Mouse (Mus musculus) embryonic stem cell, embryonic (primary cell): ENCODE measurements around the gene Inhba.

Experiments
- CTCF ChIA-PET, 4 experiments: fragments of 300-600 bp in 2 of 4; fragments of 350-600 bp in 2 of 4; sonication (Branson Sonifier 250); formaldehyde crosslinking; loops; one replicate each; lab custom pipeline; 2022; ENCODE audit warnings: inconsistent platforms in 2 of 4; lab: Charles Lee
- POLR2A ChIA-PET, 4 experiments: fragments of 300-600 bp in 2 of 4; fragments of 350-600 bp in 2 of 4; sonication (Branson Sonifier 250); formaldehyde crosslinking; loops; one replicate each; lab custom pipeline; 2022; ENCODE audit warnings: antibody characterized with exemption in 4 of 4, inconsistent platforms in 1 of 4; lab: Charles Lee

Gene Inhba

GRCm38 (mm10) chr13:16020659-16021058 is 9.0 kb downstream of the Inhba start:
- POLR2A ChIA-PET = interaction anchor here in 2 of 4 experiments (0.7 to 1.1 kb wide), 2 partner anchors 9 to 19 kb away, joined by 3 read pairs; partner anchors contain the start of gene Inhba (in 1 of the 2)
- CTCF ChIA-PET = interaction anchor here (0.6 to 1.5 kb wide), 14 partner anchors 9 to 1177 kb away, joined by 3 to 18 read pairs (median 4); partner anchors contain the start of gene Inhba (in 4 of the 4)

DNA sequence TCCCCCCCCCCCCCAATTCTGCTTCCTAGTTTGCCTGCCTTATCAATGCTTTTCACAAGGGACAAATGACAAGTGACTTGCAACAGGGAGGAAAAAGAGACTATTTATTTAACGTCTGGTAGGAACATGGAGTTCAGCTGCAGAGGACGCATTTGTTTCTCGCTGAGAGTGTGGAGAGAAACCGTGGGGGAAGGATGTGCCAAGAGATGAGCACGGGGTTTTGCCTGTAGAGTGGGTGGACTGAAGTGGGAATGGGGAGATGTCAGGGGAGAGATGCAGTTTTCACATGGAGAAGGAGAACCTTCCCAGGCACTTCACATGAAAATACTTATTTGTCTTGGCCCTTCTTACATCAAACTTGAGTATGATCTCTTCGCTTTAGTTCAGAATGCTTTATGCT is 9.5 kb downstream of the Inhba start:
- ChIA-PET CTCF (interaction anchor here (0.6 to 1.5 kb wide), 13 partner anchors 8 to 1177 kb away, joined by 3 to 18 read pairs (median 5); partner anchors contain the start of gene Inhba (in 4 of the 4)), POLR2A (interaction anchor here in 1 of 4 experiments (0.7 kb wide), 1 partner anchor 19 kb away, joined by 3 read pairs; no protein-coding TSS in a partner anchor)

GRCm38 (mm10) chr13:16021849-16022248 is 10.2 kb downstream of the Inhba start:
- POLR2A ChIA-PET = no interaction called here
- CTCF ChIA-PET = interaction anchor here in 1 of 4 experiments (0.6 kb wide), 1 partner anchor 1558 kb away, joined by 3 read pairs; no protein-coding TSS in a partner anchor

- POLR2A ChIA-PET = no interaction called here
- CTCF ChIA-PET = interaction anchor here in 2 of 4 experiments (0.6 kb wide), 2 partner anchors 24 to 1558 kb away, joined by 3 to 7 read pairs; no protein-coding TSS in a partner anchor
Observed at GRCm38 (mm10) chr13:16022536-16022935, 10.9 kb downstream of the Inhba start.

- POLR2A ChIA-PET = no interaction called here
- CTCF ChIA-PET = interaction anchor here in 3 of 4 experiments (0.6 to 1.1 kb wide), 4 partner anchors 11 to 251 kb away, joined by 3 to 7 read pairs (median 5); no protein-coding TSS in a partner anchor
Observed at GRCm38 (mm10) chr13:16023070-16024039, 11.7 kb downstream of the Inhba start.

DNA sequence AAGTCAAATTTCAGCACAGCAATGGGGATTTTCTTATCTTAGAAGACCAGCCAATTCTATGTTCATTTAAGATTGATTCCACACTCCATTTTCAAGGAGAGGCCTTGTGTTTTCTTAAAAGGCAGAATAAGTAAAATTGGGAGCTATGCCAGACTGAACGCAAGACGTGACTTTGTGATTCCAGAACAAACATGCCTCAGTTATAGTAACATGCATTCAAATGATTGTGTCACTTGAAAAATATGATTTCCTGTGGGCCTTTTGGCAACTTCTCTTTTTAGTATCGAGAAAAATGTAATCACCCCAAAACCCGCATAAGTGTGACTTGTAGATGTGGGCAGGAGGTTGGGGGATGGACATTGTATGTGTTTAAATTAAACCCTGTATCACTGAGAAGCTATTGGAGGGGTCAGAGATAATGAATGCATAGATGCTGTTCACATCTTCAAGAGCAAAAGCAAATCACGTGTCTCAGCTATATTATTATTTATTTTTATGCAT is 19.0 kb downstream of the Inhba start:
- POLR2A ChIA-PET = no interaction called here
- CTCF ChIA-PET = no interaction called here

DNA sequence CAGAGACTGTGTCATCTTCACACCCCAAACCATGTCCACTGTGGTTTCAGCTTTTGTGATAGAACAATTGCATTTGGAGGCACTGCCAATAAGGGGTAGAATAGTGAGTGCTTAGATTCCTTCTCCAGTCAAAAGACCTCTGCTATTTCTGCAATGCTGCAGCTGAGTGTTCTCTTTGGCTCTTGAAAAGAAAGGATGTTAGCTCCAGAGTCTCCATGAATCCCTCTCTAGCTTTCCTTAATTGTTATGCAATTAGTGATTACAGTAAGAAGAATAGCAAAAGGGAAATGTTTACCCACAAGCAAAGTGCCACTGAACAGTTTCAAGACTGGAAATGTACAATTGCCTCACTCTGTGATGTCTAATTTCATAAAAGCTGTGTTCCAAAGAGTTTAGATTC is 20.8 kb downstream of the Inhba start:
- CTCF ChIA-PET = interaction anchor here in 1 of 4 experiments (1.4 kb wide), 1 partner anchor 12 kb away, joined by 4 read pairs; no protein-coding TSS in a partner anchor
- POLR2A ChIA-PET = no interaction called here

DNA sequence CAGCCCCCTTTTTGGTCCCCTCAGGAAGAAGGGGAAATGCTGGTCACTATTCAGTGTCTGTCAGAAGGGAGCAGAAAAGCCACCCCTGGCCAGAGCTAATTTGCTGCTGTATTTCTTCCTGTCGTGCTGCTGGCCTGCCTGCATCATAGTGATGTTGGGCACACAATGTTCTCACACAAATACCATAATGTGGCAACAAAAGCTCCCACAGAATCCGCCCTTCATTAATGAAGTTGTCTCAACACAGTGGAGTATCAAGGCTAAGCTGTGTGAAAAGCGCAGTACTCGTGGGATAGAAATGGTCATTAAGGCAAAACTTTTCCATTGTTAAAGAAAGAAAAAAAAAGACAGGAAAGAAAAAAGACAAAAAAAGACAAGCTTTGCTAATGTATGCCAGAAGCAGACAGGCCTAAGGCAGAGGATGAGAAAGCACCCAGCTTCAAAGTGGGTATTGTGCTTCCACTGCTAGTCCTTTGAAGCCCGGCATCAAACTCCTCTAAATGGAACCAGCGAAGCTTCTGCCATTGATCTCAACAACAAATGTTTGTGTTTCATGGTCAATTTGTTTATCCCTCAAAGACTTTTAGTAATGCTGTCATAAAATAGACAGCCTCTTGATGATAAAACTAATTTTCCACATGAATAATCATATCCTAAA is 21.4 kb downstream of the Inhba start:
- POLR2A ChIA-PET = no interaction called here

GRCm38 (mm10) chr13:16069079-16069478 is 57.4 kb downstream of the Inhba start:
- ChIA-PET POLR2A (no interaction called here), CTCF (no interaction called here)

More for the DNA sequence above, 21.4 kb downstream of the Inhba start:
- CTCF ChIA-PET = interaction anchor here in 1 of 4 experiments (1.4 kb wide), 1 partner anchor 13 kb away, joined by 4 read pairs; no protein-coding TSS in a partner anchor

DNA sequence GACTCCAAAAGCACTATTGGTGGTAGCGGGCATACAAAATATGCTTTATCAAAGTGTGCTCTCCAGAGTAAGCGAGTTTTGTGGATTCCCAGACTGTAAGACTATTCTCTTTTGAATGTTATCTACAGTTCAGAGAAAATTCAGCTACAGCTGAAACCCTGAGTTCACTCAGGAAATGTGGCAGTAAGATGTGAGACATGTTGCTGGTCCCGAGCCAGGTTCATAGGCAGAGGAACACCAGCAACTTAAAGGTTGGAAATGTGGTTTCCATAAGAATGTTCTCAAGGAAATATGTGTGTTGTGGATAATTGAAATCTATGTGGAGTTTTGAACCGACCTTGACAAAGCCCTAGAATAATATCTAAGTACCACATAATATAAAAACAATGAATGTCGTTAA is 65.6 kb downstream of the Inhba start:
- POLR2A ChIA-PET = no interaction called here
- CTCF ChIA-PET = no interaction called here

- CTCF ChIA-PET = no interaction called here
- POLR2A ChIA-PET = no interaction called here
Observed at GRCm38 (mm10) chr13:16078216-16078731, 66.6 kb downstream of the Inhba start.

DNA sequence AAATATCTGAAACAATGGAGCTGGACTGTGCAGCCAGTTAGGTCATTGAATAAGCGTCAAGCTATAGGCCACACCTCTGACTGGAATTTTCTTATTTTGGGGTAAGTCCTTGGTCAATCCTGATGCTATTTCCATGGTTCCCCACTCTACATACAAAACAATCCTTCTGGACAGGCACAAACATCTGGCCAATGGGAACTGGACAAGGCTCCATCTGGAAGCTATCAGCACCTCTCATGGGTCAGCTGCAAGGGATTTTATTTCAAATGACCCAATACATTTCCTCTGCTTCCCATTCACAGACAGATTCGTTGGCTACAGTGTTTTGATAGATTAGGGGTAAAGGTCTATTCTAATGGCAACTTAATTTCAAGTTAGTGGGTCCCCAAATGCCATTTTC is 68.6 kb downstream of the Inhba start:
- CTCF ChIA-PET = no interaction called here
- POLR2A ChIA-PET = no interaction called here
